Mouse (Mus musculus) heart, embryonic 16.5 days (tissue): ENCODE measurements around the gene Nprl3. TPM values are rescaled to one million over a fixed set of nuclear protein-coding genes. Genes with fewer than 3 reads are reported as not detected.

Experiments used
- ATAC-seq: fragments of 200-750 bp; cut with Nextera tagmentation; replicated peaks from 2 replicates; pipeline ENCODE4 v1.8.0; 2017; ENCODE audit warnings: moderate number of reproducible peaks; ENCODE audit not compliant: insufficient read depth, low FRiP score; ENCODE audit errors: extremely low read depth
- H3K27ac ChIP-seq: fragments of 300-500 bp; sonication (generic); 2 replicates; pipeline ENCODE4 v1.5.1; 2014; ENCODE audit warnings: mild to moderate bottlenecking, low read length, control low read depth, moderate library complexity
- H3K27me3 ChIP-seq: fragments of 300-500 bp; sonication (generic); 2 replicates; pipeline ENCODE4 v1.6.1; 2014; ENCODE audit warnings: low read length, mixed read lengths; ENCODE audit not compliant: control insufficient read depth, insufficient read depth
- H3K36me3 ChIP-seq: fragments of 300-500 bp; sonication (generic); 2 replicates; pipeline ENCODE4 v1.6.1; 2014; ENCODE audit not compliant: control insufficient read depth, insufficient read depth
- H3K4me1 ChIP-seq: fragments of 300-500 bp; sonication (generic); 2 replicates; pipeline ENCODE4 v1.6.1; 2014; ENCODE audit warnings: low read length, mixed read lengths; ENCODE audit not compliant: control insufficient read depth, insufficient read depth
- H3K4me2 ChIP-seq: fragments of 300-500 bp; sonication (generic); 2 replicates; pipeline ENCODE4 v1.6.1; 2014; ENCODE audit warnings: low read depth, mild to moderate bottlenecking, control low read depth, low read length
- H3K4me3 ChIP-seq: fragments of 300-500 bp; sonication (generic); 2 replicates; pipeline ENCODE4 v1.5.1; 2014; ENCODE audit warnings: mild to moderate bottlenecking, control low read depth, low read length
- H3K9ac ChIP-seq: fragments of 300-500 bp; sonication (generic); 2 replicates; pipeline ENCODE4 v1.6.1; 2014; ENCODE audit warnings: low read length, control low read depth
- H3K9me3 ChIP-seq: fragments of 300-500 bp; sonication (generic); replicated peaks from 2 replicates; pipeline ENCODE4 v1.6.1; 2016; ENCODE audit warnings: low read length; ENCODE audit not compliant: control insufficient read depth
- WGBS: fragments of 180-500 bp; shearing (Covaris S2); extraction: QIAGEN DNeasy Blood & Tissue Kit; methylation state at CpG from one replicate; pipeline ENCODE4 v1.1.7; 2014; 5-methylcytosine and 5-hydroxymethylcytosine counted together
- polyA plus RNA-seq: library from polyadenylated mRNA; unstranded; fragments of >200 nt; fragmentation: Nextera tagmentation; extraction: Ambion mirVana; gene quantifications from 2 replicates; pipeline ENCODE4 v1.2.1, GENCODE M21; 2015

The Nprl3 gene
- polyA plus RNA-seq, 1 experiment from 2014 or later, result 30.4 TPM

- Histone ChIP-seq H3K4me1 (peaks cover 13% of the 10 kb centered on the region), H3K27ac (peak overlapping the region; percentile 8; the same call in 1 of the 2 replicates), H3K4me3 (no peak overlapping the region), H3K4me2 (no peak overlapping the region), H3K27me3 (no peaks in the 10 kb centered on the region), H3K9me3 (no peaks in the 10 kb centered on the region), H3K36me3 (peaks cover 16% of the 10 kb centered on the region), H3K9ac (no peak overlapping the region)
- 14% methylated on average over 3 of the region's 3 CpGs for WGBS
- no peak; the same call in 1 of the 2 replicates for ATAC-seq
These were observed 31.9 kb downstream of the Nprl3 start for GRCm38 (mm10) chr11:32235646-32236045.

DNA sequence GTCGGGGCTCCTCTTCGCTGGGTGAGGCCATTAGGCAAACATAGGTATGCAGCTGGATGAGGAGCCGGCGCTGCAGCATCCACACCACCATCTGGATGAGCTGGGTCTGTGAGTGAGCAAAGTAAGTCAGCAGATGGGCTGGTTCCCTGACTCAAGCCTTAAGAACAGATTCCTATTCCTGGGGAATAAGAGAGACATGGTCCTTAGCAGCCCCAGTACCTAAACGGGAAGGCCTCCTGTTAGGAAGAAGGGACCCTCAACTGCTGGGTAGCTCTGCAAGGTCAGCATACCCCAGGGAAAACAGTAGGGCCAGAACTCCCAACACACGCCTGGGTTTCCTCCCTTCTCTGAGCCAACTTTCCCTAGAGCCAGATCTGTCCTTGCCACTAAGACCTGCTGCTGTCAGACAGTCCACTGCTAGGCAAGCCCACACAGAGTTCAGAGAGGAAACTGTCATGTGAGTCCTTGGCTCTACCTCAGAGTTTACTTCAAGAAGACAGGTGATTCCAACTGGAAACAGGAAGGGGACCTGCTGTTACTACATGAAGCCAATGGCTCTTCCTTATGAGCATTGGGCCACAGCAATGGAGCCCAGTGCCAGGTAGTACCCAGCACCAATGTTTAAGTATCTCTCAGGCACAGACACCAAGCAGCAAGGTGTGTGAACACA is 32.6 kb downstream of the Nprl3 start:
- H3K9ac ChIP-seq, result no peak overlapping the region
- H3K9me3 ChIP-seq, result no peaks in the 10 kb centered on the region
- peak overlapping the region; percentile 8; the same call in 1 of the 2 replicates for H3K27ac ChIP-seq
- H3K4me3 ChIP-seq, result no peak overlapping the region
- no peaks in the 10 kb centered on the region for H3K27me3 ChIP-seq
- ATAC-seq, result no peak
- H3K4me2 ChIP-seq, result no peak overlapping the region
- 84% methylated on average over 6 of the region's 6 CpGs for whole genome bisulfite sequencing
- H3K36me3 ChIP-seq, result peaks cover 16% of the 10 kb centered on the region
- peaks cover 13% of the 10 kb centered on the region for H3K4me1 ChIP-seq

DNA sequence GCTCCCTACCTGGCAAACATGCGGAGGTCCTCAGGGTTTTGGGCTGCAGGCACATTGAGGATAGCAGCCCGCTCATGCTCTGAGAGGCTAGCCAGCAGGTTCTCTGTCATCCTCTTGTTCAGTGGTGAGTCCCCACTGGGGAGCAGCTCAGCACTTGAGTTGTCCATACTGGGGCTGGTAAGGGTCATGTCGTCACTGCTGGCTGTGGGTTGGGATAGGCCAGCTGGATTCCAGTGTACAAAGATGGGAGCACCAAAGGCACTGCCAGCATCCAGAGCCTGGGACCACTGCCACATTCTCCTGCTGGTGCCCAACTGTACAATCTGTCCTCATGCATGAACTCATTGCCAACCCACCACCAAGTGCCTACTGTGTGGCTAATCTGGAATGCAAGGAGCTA is 33.6 kb downstream of the Nprl3 start:
- H3K27me3 ChIP-seq, result no peaks in the 10 kb centered on the region
- H3K4me3 ChIP-seq, result no peak overlapping the region
- peaks cover 13% of the 10 kb centered on the region for H3K36me3 ChIP-seq
- H3K9ac ChIP-seq, result no peak overlapping the region
- H3K9me3 ChIP-seq, result no peaks in the 10 kb centered on the region
- no peak overlapping the region for H3K27ac ChIP-seq
- H3K4me2 ChIP-seq, result no peak overlapping the region
- WGBS, result 90% methylated on average over 3 of the region's 3 CpGs
- peaks cover 13% of the 10 kb centered on the region for H3K4me1 ChIP-seq
- ATAC-seq, result no peak; the same call in 1 of the 2 replicates

DNA sequence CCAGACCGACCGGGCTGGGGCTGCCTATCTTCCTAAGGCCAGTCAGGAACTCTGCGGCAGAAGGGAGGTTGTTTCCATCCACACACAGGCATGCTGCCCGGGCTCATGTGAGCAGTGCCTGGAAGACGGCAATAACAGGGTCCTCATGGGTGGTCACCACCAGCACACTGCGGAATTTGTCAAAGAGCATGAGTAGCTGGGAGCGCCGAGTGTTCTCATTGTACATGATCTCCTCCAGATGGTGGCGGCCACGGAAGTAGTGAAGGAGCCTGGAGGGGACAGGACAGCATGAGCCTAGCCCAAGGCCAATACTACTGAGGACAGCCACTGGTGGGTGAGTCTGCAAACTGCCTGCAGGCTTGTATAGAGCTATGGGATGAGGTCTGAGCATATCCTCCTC is 34.7 kb downstream of the Nprl3 start:
- H3K36me3 ChIP-seq, result peaks cover 13% of the 10 kb centered on the region
- H3K9me3 ChIP-seq, result no peaks in the 10 kb centered on the region
- no peak overlapping the region for H3K9ac ChIP-seq
- no peak overlapping the region for H3K27ac ChIP-seq
- ATAC-seq, result no peak
- WGBS, result 74% methylated on average over 10 of the region's 10 CpGs
- no peak overlapping the region for H3K4me3 ChIP-seq
- H3K27me3 ChIP-seq, result no peaks in the 10 kb centered on the region
- peaks cover 13% of the 10 kb centered on the region for H3K4me1 ChIP-seq
- H3K4me2 ChIP-seq, result no peak overlapping the region

DNA sequence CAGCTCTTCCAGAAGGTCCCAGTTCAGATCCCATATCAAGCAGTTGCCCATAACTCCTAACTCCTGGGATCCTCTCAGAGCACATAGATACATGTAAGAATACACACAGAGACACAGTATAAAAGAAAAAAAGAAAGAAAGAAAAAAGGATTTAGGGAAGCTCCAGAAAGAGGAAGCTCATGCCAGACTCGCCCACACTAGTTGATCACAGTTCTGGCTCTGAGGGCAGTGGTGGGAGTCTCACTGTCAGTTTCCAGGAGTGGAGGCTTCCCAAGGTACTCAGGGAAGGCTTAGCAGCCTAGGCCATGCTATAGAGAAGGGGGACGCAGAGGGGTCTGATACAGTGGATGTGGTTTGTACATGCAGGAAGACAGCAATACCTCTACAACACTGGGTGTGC is 36.4 kb downstream of the Nprl3 start:
- H3K27me3 ChIP-seq, result no peaks in the 10 kb centered on the region
- no peaks in the 10 kb centered on the region for H3K9me3 ChIP-seq
- peaks cover 19% of the 10 kb centered on the region for H3K4me1 ChIP-seq
- ATAC-seq, result no peak
- H3K36me3 ChIP-seq, result peaks cover 13% of the 10 kb centered on the region
- no peak overlapping the region for H3K9ac ChIP-seq
- no peak overlapping the region for H3K4me3 ChIP-seq
- no peak overlapping the region for H3K27ac ChIP-seq
- WGBS, result 83% methylated on average over 2 of the region's 2 CpGs
- H3K4me2 ChIP-seq, result no peak overlapping the region

DNA sequence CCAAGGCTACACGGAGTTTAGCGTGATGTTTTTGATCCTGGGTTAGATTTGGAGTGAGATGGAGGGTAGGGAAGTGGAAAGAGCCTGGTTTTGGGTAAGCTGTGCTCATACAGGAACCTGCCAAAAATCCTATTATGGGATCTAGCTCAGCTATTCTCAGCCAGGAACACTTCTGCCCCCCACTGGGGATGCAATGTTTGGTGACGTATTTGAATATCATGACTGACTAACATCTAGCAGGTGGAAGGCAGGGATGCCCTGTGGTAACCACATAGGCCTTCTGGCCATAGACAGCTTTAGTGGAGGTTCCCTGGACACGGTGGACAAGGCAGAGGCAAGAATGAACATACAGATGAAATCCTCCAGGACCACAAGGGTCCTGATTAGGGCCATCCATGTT is 37.3 kb downstream of the Nprl3 start:
- 81% methylated on average over 4 of the region's 4 CpGs for WGBS
- no peak for ATAC-seq
- no peak overlapping the region for H3K9ac ChIP-seq
- H3K27ac ChIP-seq, result no peak overlapping the region
- no peak overlapping the region for H3K4me2 ChIP-seq
- peaks cover 20% of the 10 kb centered on the region for H3K4me1 ChIP-seq
- no peaks in the 10 kb centered on the region for H3K27me3 ChIP-seq
- H3K36me3 ChIP-seq, result peaks cover 13% of the 10 kb centered on the region
- H3K9me3 ChIP-seq, result no peaks in the 10 kb centered on the region
- no peak overlapping the region for H3K4me3 ChIP-seq

GRCm38 (mm10) chr11:32228292-32228845 is 39.1 kb downstream of the Nprl3 start:
- Histone ChIP-seq H3K9ac (no peak overlapping the region), H3K27me3 (no peaks in the 10 kb centered on the region), H3K4me2 (no peak overlapping the region), H3K27ac (no peak overlapping the region), H3K9me3 (no peaks in the 10 kb centered on the region), H3K4me1 (peaks cover 29% of the 10 kb centered on the region), H3K36me3 (peaks cover 9% of the 10 kb centered on the region), H3K4me3 (no peak overlapping the region)
- ATAC-seq, result no peak
- 85% methylated on average over 3 of the region's 3 CpGs for WGBS

- H3K27ac ChIP-seq, result no peak overlapping the region
- no peak overlapping the region for H3K4me2 ChIP-seq
- H3K4me1 ChIP-seq, result peaks cover 33% of the 10 kb centered on the region
- peaks cover 8% of the 10 kb centered on the region for H3K36me3 ChIP-seq
- no peaks in the 10 kb centered on the region for H3K9me3 ChIP-seq
- WGBS, result 81% methylated on average over 9 of the region's 9 CpGs
- peak overlapping the region; percentile 85 for H3K9ac ChIP-seq
- H3K27me3 ChIP-seq, result no peaks in the 10 kb centered on the region
- H3K4me3 ChIP-seq, result no peak overlapping the region
- no peak for ATAC-seq
These were observed 40.0 kb downstream of the Nprl3 start for GRCm38 (mm10) chr11:32227555-32227954.

- Histone ChIP-seq H3K27me3 (no peaks in the 10 kb centered on the region), H3K36me3 (peaks cover 5% of the 10 kb centered on the region), H3K9ac (peak overlapping the region; percentile 85), H3K4me2 (peak overlapping the region; percentile 86), H3K4me1 (peaks cover 37% of the 10 kb centered on the region), H3K27ac (peak overlapping the region; percentile 84), H3K9me3 (no peaks in the 10 kb centered on the region), H3K4me3 (peak overlapping the region; percentile 75)
- ATAC-seq, result no peak
- 36% methylated on average over 1 of the region's 1 CpGs for WGBS
These were observed 40.5 kb downstream of the Nprl3 start for GRCm38 (mm10) chr11:32227041-32227440.
